Mouse (Mus musculus) embryonic facial prominence, embryonic 10.5 days (tissue): ENCODE measurements around the gene Cmpk1. TPM values are rescaled to one million over a fixed set of nuclear protein-coding genes. Genes with fewer than 3 reads are reported as not detected.
"Not testable (repeated sequence)": the region's sequence is repeated elsewhere in the genome, so short reads cannot be mapped to it uniquely, and the experiment has no call there.

Experiments
- DNase-seq: peaks from one replicate; pipeline ENCODE4 v3.0.0-alpha.2; 2017; ENCODE audit warnings: low spot score
- H3K27ac ChIP-seq: fragments of 300-500 bp; sonication (generic); replicated peaks from 2 replicates; pipeline ENCODE4 v1.5.1; 2016; ENCODE audit warnings: mild to moderate bottlenecking
- H3K27me3 ChIP-seq: fragments of 300-500 bp; sonication (generic); replicated peaks from 2 replicates; pipeline ENCODE4 v1.6.1; 2016; ENCODE audit warnings: low read depth, mild to moderate bottlenecking; ENCODE audit not compliant: poor library complexity, severe bottlenecking
- H3K36me3 ChIP-seq: fragments of 300-500 bp; sonication (generic); replicated peaks from 2 replicates; pipeline ENCODE4 v1.6.1; 2016; ENCODE audit warnings: mild to moderate bottlenecking, moderate library complexity
- H3K4me1 ChIP-seq: fragments of 300-500 bp; sonication (generic); 2 replicates; pipeline ENCODE4 v1.6.1; 2016
- H3K4me3 ChIP-seq: fragments of 300-500 bp; sonication (generic); 2 replicates; pipeline ENCODE4 v1.5.1; 2016; ENCODE audit warnings: mild to moderate bottlenecking, moderate library complexity
- H3K9me3 ChIP-seq: fragments of 300-500 bp; sonication (generic); 2 replicates; pipeline ENCODE4 v1.6.1; 2016; ENCODE audit warnings: mild to moderate bottlenecking
- WGBS: fragments of 180-500 bp; shearing (Covaris S2); methylation state at CpG from one replicate; pipeline ENCODE4 v1.1.7; 2016; 5-methylcytosine and 5-hydroxymethylcytosine counted together
- polyA plus RNA-seq: library from polyadenylated mRNA; unstranded; fragments of >200 nt; fragmentation: Nextera tagmentation; extraction: Ambion mirVana; gene quantifications from 2 replicates; pipeline ENCODE4 v1.2.1, GENCODE M21; 2016

Cmpk1 gene
- polyA plus RNA-seq, 1 experiment from 2014 or later, result 77.6 TPM

- no peaks in the 10 kb centered on the region for H3K27me3 ChIP-seq
- no peaks in the 10 kb centered on the region for H3K9me3 ChIP-seq
- peaks cover 9% of the 10 kb centered on the region for H3K36me3 ChIP-seq
- no peak overlapping the region for H3K4me3 ChIP-seq
- no peak for DNase-seq
- WGBS, result 91% methylated on average over 1 of the region's 1 CpGs
- no peak overlapping the region for H3K27ac ChIP-seq
- H3K4me1 ChIP-seq, result peaks cover 3% of the 10 kb centered on the region; the same call in 1 of the 2 replicates
These were observed 13.8 kb downstream of the Cmpk1 start for GRCm38 (mm10) chr4:114973229-114973740.

- Histone ChIP-seq H3K4me3 (no peak overlapping the region), H3K9me3 (no peaks in the 10 kb centered on the region), H3K36me3 (peaks cover 34% of the 10 kb centered on the region), H3K4me1 (no peaks in the 10 kb centered on the region), H3K27me3 (no peaks in the 10 kb centered on the region), H3K27ac (no peak overlapping the region)
- DNase-seq, result no peak
- WGBS, result 94% methylated on average over 5 of the region's 5 CpGs
These were observed 16.3 kb downstream of the Cmpk1 start for GRCm38 (mm10) chr4:114970736-114971135.

DNA sequence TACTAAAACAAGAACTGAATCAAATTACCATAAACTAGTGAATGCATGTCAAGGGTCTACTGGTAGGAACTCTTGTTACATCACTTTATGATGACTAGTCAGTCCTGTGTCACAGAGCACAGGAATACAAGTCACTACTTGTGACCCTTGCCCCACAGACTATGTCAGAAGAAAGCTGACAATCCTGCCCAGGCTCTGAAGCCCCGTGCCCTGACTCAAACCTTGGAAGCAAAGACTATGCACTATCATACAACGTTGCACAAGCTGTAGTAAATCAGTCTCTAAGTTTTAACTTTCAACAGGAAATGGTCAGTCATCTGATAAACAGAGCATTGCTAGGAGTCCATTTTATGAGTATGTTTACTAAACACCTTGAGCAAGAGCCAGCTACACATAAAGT lies 26.2 kb downstream of the Cmpk1 start:
- not testable (repeated sequence) for H3K9me3 ChIP-seq, H3K27me3 ChIP-seq, H3K4me3 ChIP-seq, H3K4me1 ChIP-seq, DNase-seq, H3K27ac ChIP-seq
- peaks cover 59% of the 10 kb centered on the region for H3K36me3 ChIP-seq
- 91% methylated on average over 2 of the region's 2 CpGs for WGBS

DNA sequence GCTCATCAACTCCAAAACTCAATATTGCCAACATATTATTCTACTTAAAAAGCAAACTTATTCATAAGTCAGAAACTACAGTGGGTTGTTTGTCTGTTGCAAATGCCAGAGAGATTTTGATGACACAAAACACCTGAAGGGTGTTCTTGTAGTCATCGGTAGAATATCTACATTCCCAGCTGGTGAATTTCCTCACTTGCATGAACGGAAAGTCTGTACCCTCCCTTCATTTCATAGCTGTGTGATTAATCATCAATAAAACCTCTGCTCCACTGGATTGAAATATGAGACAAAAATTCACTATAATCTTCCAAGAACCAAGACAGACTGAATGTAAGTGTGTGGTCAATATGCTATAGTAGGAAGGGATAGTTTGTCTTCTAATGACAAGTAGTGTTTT lies 27.5 kb downstream of the Cmpk1 start:
- peaks cover 46% of the 10 kb centered on the region for H3K36me3 ChIP-seq
- no peak overlapping the region for H3K27ac ChIP-seq
- no peak overlapping the region for H3K4me3 ChIP-seq
- no peaks in the 10 kb centered on the region for H3K27me3 ChIP-seq
- no peaks in the 10 kb centered on the region for H3K4me1 ChIP-seq
- WGBS, result 96% methylated on average over 2 of the region's 2 CpGs
- DNase-seq, result no peak
- no peaks in the 10 kb centered on the region for H3K9me3 ChIP-seq

DNA sequence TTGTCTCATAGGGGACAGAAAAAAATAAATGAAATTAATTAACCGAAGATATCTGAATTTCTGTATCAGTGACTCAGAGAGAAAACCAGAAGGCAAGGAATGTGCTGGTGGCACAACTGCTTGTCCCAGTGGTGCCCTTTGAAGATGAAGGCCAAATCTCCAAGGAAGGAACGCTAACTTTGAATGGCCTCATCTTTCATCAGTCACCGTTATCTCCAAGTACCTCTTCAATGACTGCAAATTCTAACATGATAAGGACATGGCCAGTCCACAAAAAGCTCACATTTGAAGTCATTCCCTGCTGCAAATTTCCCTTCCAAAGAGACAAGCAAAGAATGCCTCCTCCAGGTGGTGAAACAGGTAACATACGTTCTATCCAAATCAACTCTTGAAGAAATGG lies 28.3 kb downstream of the Cmpk1 start:
- no peaks in the 10 kb centered on the region for H3K4me1 ChIP-seq
- H3K36me3 ChIP-seq, result peaks cover 40% of the 10 kb centered on the region
- no peak overlapping the region for H3K27ac ChIP-seq
- DNase-seq, result no peak
- no peak overlapping the region for H3K4me3 ChIP-seq
- no peaks in the 10 kb centered on the region for H3K9me3 ChIP-seq
- 94% methylated on average over 4 of the region's 4 CpGs for WGBS
- H3K27me3 ChIP-seq, result no peaks in the 10 kb centered on the region

- Histone ChIP-seq H3K36me3 (peaks cover 40% of the 10 kb centered on the region), H3K27ac (no peak overlapping the region), H3K4me1 (peaks cover 4% of the 10 kb centered on the region), H3K27me3 (no peaks in the 10 kb centered on the region), H3K4me3 (no peak overlapping the region), H3K9me3 (no peaks in the 10 kb centered on the region)
- DNase-seq, result no peak
- WGBS, result 86% methylated on average over 2 of the region's 2 CpGs
These were observed 28.8 kb downstream of the Cmpk1 start for GRCm38 (mm10) chr4:114958231-114958630.

DNA sequence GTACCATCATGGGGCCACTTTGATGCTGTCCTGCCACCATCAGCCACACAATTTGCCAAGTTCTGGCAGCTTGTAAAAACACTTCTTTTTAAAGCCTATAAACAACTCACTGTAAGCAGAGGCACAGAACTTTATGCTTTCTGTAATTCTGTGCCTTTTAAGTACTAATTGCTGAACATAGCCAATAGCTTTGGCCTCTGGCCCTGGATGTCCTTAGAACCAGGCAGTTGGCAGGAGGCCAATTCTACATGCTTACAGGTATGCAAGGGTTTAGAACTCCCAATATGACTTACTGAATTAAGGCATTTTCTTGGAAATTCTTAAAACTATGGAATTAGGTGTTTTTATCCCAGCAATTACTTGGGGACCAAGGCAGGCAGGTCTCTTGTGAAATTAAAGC lies 29.6 kb downstream of the Cmpk1 start:
- H3K27me3 ChIP-seq, result no peaks in the 10 kb centered on the region
- DNase-seq, result no peak

GRCm38 (mm10) chr4:114953172-114953571 lies 33.9 kb downstream of the Cmpk1 start:
- H3K4me1 ChIP-seq, result peaks cover 5% of the 10 kb centered on the region
- peak; percentile 8 for DNase-seq
- H3K4me3 ChIP-seq, result no peak overlapping the region
- WGBS, result 79% methylated on average over 3 of the region's 3 CpGs
- no peak overlapping the region for H3K27ac ChIP-seq
- peaks cover 24% of the 10 kb centered on the region for H3K27me3 ChIP-seq
- H3K9me3 ChIP-seq, result no peaks in the 10 kb centered on the region
- no peaks in the 10 kb centered on the region for H3K36me3 ChIP-seq

More for the DNA sequence above, 29.6 kb downstream of the Cmpk1 start:
- H3K9me3 ChIP-seq, result no peaks in the 10 kb centered on the region
- peaks cover 32% of the 10 kb centered on the region for H3K36me3 ChIP-seq
- no peak overlapping the region for H3K4me3 ChIP-seq
- peaks cover 5% of the 10 kb centered on the region for H3K4me1 ChIP-seq
- no peak overlapping the region for H3K27ac ChIP-seq

DNA sequence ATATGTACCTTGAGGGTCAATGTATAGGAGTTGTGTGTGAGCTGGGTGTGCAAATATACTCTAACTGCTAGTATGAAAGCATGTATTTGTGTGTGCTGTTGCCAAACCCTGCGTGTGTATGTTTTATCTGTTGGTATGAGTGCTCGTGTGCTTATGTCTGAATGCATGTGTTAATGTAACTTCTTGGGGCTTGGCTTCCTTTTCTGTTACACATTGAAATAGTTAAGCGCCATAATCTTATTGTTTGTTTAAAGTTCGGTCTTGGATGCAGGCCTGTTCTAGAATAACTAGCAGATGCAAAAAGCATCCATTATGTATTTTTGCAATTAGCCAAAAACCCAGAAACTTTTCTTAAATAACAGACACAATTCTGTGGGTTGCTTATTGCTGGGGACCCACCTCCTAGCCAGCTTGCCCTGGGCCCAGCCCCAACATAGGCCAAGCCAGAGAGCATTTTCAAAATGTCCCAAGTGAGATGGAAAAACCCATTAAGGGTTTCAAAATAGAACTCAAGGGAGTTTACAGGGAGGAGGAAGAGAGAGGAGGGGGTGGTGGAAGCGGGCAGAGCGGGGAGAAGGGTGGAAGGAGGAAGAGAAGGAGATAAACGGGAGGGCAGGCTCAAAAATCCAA lies 39.1 kb downstream of the Cmpk1 start:
- WGBS, result 64% methylated on average over 7 of the region's 7 CpGs
- DNase-seq, result no peak

DNA sequence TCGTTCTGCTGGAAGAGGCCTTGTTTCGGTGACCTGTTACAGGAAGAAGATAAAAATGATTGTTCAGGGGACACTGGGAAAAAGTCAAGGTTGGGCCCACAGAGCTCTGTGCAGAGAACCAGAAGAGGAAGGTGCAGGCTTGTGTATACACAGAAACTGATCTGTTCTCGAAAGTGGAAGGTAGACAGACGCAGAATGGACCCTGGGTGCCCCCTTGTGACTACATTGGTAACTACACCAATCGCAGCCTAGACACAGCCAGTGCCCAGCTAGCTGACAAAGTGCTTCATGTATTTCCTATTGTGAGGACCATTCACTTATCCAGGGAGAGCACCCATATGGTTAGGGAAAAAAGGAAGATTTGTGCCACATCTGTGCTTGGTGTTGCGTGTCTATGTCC lies 39.6 kb downstream of the Cmpk1 start:
- H3K27me3 ChIP-seq, result peaks cover 78% of the 10 kb centered on the region
- DNase-seq, result peak; percentile 81
- 34% methylated on average over 6 of the region's 6 CpGs for WGBS
- no peak overlapping the region for H3K27ac ChIP-seq
- H3K4me3 ChIP-seq, result no peak overlapping the region
- H3K9me3 ChIP-seq, result no peaks in the 10 kb centered on the region
- peaks cover 20% of the 10 kb centered on the region for H3K4me1 ChIP-seq
- H3K36me3 ChIP-seq, result no peaks in the 10 kb centered on the region

More for the DNA sequence above, 39.1 kb downstream of the Cmpk1 start:
- H3K36me3 ChIP-seq, result no peaks in the 10 kb centered on the region
- H3K4me1 ChIP-seq, result peaks cover 14% of the 10 kb centered on the region
- H3K27ac ChIP-seq, result no peak overlapping the region
- peaks cover 74% of the 10 kb centered on the region for H3K27me3 ChIP-seq
- no peaks in the 10 kb centered on the region for H3K9me3 ChIP-seq
- no peak overlapping the region for H3K4me3 ChIP-seq

- Histone ChIP-seq H3K27me3 (peaks cover 87% of the 10 kb centered on the region), H3K4me1 (peaks cover 30% of the 10 kb centered on the region), H3K27ac (no peak overlapping the region), H3K4me3 (no peak overlapping the region), H3K9me3 (no peaks in the 10 kb centered on the region), H3K36me3 (no peaks in the 10 kb centered on the region)
- no peak for DNase-seq
- 88% methylated on average over 4 of the region's 4 CpGs for WGBS
These were observed 40.6 kb downstream of the Cmpk1 start for GRCm38 (mm10) chr4:114946416-114946815.

GRCm38 (mm10) chr4:114945021-114945420 lies 42.0 kb downstream of the Cmpk1 start:
- H3K27ac ChIP-seq, result no peak overlapping the region
- no peak overlapping the region for H3K4me3 ChIP-seq
- no peaks in the 10 kb centered on the region for H3K9me3 ChIP-seq
- peak; percentile 45 for DNase-seq
- peaks cover 91% of the 10 kb centered on the region for H3K27me3 ChIP-seq
- WGBS, result 25% methylated on average over 5 of the region's 5 CpGs
- H3K36me3 ChIP-seq, result no peaks in the 10 kb centered on the region
- H3K4me1 ChIP-seq, result peaks cover 30% of the 10 kb centered on the region

- peak; percentile 53 for DNase-seq
These were observed 44.5 kb downstream of the Cmpk1 start for GRCm38 (mm10) chr4:114942583-114942982.

More at GRCm38 (mm10) chr4:114942583-114942982, 44.5 kb downstream of the Cmpk1 start:
- no peak overlapping the region for H3K4me3 ChIP-seq
- H3K4me1 ChIP-seq, result peaks cover 32% of the 10 kb centered on the region
- peaks cover 91% of the 10 kb centered on the region for H3K27me3 ChIP-seq
- H3K9me3 ChIP-seq, result no peaks in the 10 kb centered on the region
- H3K27ac ChIP-seq, result no peak overlapping the region
- 30% methylated on average over 8 of the region's 8 CpGs for WGBS
- H3K36me3 ChIP-seq, result no peaks in the 10 kb centered on the region
